Mouse (Mus musculus) neural tube, embryonic 15.5 days (tissue): ENCODE measurements around the gene Tmem161a. TPM values are rescaled to one million over a fixed set of nuclear protein-coding genes. Genes with fewer than 3 reads are reported as not detected.
A peak's percentile ranks its signal among the peaks of the same experiment; 100 is the strongest.

Experiments used
- ATAC-seq: fragments of 200-750 bp; cut with Nextera tagmentation; 2 replicates; pipeline ENCODE4 v1.8.0; 2017; ENCODE audit warnings: mild to moderate bottlenecking, moderate TSS enrichment, moderate library complexity; ENCODE audit not compliant: low FRiP score
- H3K27ac ChIP-seq: fragments of 300-500 bp; sonication (generic); replicated peaks from 2 replicates; pipeline ENCODE4 v1.5.1; 2015; ENCODE audit warnings: mild to moderate bottlenecking, inconsistent platforms
- H3K27me3 ChIP-seq: fragments of 300-500 bp; sonication (generic); replicated peaks from 2 replicates; pipeline ENCODE4 v1.6.1; 2015; ENCODE audit warnings: inconsistent platforms
- H3K36me3 ChIP-seq: fragments of 300-500 bp; sonication (generic); 2 replicates; pipeline ENCODE4 v1.6.1; 2015; ENCODE audit warnings: inconsistent platforms
- H3K4me1 ChIP-seq: fragments of 300-500 bp; sonication (generic); 2 replicates; pipeline ENCODE4 v1.6.1; 2015; ENCODE audit warnings: inconsistent platforms
- H3K4me2 ChIP-seq: fragments of 300-500 bp; sonication (generic); 2 replicates; pipeline ENCODE4 v1.6.1; 2015; ENCODE audit warnings: inconsistent platforms, mild to moderate bottlenecking, moderate library complexity
- H3K4me3 ChIP-seq: fragments of 300-500 bp; sonication (generic); replicated peaks from 2 replicates; pipeline ENCODE4 v1.5.1; 2015; ENCODE audit warnings: mild to moderate bottlenecking, inconsistent platforms
- H3K9ac ChIP-seq: fragments of 300-500 bp; sonication (generic); replicated peaks from 2 replicates; pipeline ENCODE4 v1.6.1; 2015; ENCODE audit warnings: mild to moderate bottlenecking, inconsistent platforms
- H3K9me3 ChIP-seq: fragments of 300-500 bp; sonication (generic); replicated peaks from 2 replicates; pipeline ENCODE4 v1.6.1; 2016; ENCODE audit warnings: inconsistent platforms
- WGBS: fragments of 180-500 bp; shearing (Covaris S2); methylation state at CpG from one replicate; pipeline ENCODE4 v1.1.7; 2015; ENCODE audit warnings: mixed read lengths; 5-methylcytosine and 5-hydroxymethylcytosine counted together
- polyA plus RNA-seq: library from polyadenylated mRNA; unstranded; fragments of >200 nt; fragmentation: Nextera tagmentation; extraction: Ambion mirVana; gene quantifications from 2 replicates; pipeline ENCODE4 v1.2.1, GENCODE M21; 2015

Gene Tmem161a
- polyA plus RNA-seq, 1 experiment from 2014 or later: 54.0 TPM

DNA sequence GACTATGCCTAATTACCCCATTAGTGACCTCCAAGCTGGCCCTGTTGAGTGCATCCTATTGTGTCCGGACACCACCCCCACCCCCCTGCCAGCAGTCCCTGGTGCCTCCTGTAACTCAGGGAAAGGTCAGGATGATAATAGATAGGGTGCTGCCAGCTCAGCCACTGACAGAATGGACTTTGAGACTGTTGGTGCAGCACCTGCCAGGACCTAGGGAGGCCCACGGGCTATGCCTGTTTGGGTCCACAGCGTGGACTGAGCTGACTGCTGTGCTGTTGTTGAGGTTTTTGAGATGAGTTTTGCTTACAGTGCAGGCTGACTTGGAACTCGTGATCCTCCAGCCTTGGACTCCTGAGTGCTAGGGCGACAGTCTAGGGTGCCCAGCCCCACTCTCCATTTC is 21.1 kb downstream of the Tmem161a start:
- Histone ChIP-seq H3K9ac (no peak overlapping the region), H3K36me3 (peaks cover 32% of the 10 kb centered on the region), H3K4me1 (peaks cover 5% of the 10 kb centered on the region; the same call in 1 of the 2 replicates), H3K4me2 (no peak overlapping the region), H3K27ac (no peak overlapping the region), H3K4me3 (no peak overlapping the region), H3K27me3 (no peaks in the 10 kb centered on the region), H3K9me3 (no peaks in the 10 kb centered on the region)
- no peak for ATAC-seq
- WGBS: 54% methylated on average over 5 of the region's 5 CpGs

DNA sequence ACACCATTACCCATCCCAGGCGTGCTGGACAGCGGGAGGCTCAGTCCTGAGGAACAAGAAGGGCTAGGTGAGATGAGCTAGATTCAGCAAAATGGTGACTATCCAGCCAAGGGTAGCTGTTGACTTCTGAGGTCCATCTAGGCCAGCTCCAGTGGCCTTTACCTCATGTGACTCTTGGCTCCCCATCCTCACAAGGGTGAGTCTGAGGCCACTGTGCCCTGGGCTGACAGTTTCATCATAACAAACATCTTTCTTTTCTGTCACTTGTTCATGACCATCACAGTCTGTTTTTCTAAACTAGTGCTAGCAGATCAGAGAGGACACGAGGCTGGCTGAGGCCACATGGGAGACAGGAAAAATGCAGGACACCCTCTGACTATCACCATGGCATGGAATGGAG is 22.0 kb downstream of the Tmem161a start:
- H3K9me3 ChIP-seq: no peaks in the 10 kb centered on the region
- WGBS: 83% methylated on average over 3 of the region's 3 CpGs
- no peak overlapping the region for H3K9ac ChIP-seq
- peaks cover 25% of the 10 kb centered on the region for H3K36me3 ChIP-seq
- H3K4me2 ChIP-seq: no peak overlapping the region
- no peak overlapping the region for H3K4me3 ChIP-seq
- no peak overlapping the region for H3K27ac ChIP-seq
- no peaks in the 10 kb centered on the region for H3K27me3 ChIP-seq
- ATAC-seq: no peak
- peaks cover 5% of the 10 kb centered on the region; the same call in 1 of the 2 replicates for H3K4me1 ChIP-seq

DNA sequence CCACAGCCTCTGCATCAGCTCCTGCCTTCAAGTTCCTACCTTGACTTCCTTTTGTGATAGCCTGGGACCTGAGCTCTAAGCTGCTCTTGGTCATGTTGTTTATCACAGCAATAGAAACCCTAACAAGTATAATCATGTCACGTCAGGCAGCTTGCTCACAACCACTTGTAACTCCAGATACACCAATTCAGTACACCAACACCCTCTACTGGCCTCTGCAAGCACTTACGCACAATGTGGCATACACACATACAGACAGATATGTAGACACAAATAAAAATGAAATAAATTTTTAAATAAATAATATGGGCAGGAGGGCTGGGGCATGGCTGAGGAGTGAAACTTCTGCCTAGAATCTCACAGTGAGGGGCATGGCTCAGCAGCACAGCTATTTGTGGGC is 23.6 kb downstream of the Tmem161a start:
- H3K9me3 ChIP-seq: no peaks in the 10 kb centered on the region
- H3K9ac ChIP-seq: no peak overlapping the region
- H3K4me2 ChIP-seq: no peak overlapping the region
- H3K27ac ChIP-seq: no peak overlapping the region
- WGBS: 80% methylated on average over 2 of the region's 2 CpGs
- no peaks in the 10 kb centered on the region for H3K27me3 ChIP-seq
- no peak overlapping the region for H3K4me3 ChIP-seq
- no peak for ATAC-seq
- peaks cover 15% of the 10 kb centered on the region for H3K36me3 ChIP-seq
- peaks cover 9% of the 10 kb centered on the region; the same call in 1 of the 2 replicates for H3K4me1 ChIP-seq

DNA sequence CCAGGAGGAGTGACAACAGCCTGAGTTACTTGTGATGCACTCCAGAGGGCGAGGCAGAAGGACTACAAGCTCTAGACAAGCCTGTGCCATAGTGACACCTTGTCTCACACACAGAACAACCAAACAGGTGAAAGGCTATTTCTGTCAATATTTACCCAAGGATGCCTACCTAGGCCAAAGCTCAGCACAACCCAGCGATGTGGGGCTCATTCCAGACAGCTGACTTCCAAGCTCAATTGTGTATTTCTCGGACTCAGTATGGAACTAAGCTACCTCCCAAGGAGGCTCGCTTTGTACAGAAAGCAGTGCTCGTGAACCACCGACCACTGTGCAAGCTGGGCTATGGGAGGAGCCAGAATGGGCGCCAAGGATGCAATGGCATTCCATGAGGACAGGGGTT is 25.4 kb downstream of the Tmem161a start:
- no peaks in the 10 kb centered on the region for H3K27me3 ChIP-seq

DNA sequence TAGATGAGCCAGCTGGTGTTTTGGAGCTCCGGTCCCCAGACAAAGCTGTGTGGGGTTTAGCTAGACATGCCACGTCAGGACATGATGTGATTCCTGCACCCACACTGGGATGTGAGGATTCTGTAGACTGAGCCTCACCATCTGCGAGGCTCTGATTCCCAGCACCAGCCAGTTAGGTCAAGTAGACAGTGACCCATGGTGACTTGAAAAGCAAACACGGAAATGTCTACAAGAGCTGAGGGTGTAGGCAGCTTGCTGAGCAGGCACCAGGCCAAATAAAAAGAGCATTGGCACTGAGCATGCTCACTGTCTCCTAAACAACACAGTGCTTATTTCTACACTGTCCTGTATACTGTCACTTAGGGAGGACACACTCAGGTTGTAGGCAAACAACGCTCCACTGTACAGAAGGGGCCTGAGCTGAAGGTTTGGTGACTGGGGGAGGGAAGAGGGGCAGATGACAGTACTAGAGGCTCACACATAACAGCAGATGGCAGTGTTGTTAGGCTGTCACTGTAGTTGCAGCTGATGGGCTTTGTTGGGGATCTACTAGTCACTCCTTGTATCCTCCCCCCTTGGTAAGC is 28.0 kb downstream of the Tmem161a start:
- H3K9me3 ChIP-seq: no peaks in the 10 kb centered on the region
- ATAC-seq: no peak; the same call in 1 of the 2 replicates
- WGBS: 77% methylated on average over 5 of the region's 5 CpGs
- no peaks in the 10 kb centered on the region for H3K27me3 ChIP-seq
- H3K27ac ChIP-seq: no peak overlapping the region
- H3K4me1 ChIP-seq: peaks cover 9% of the 10 kb centered on the region; the same call in 1 of the 2 replicates
- no peak overlapping the region for H3K9ac ChIP-seq
- no peaks in the 10 kb centered on the region for H3K36me3 ChIP-seq
- no peak overlapping the region for H3K4me2 ChIP-seq
- H3K4me3 ChIP-seq: no peak overlapping the region

More for the DNA sequence above, 25.4 kb downstream of the Tmem161a start:
- Histone ChIP-seq H3K4me1 (peaks cover 9% of the 10 kb centered on the region; the same call in 1 of the 2 replicates), H3K27ac (no peak overlapping the region), H3K9me3 (no peaks in the 10 kb centered on the region), H3K36me3 (peaks cover 4% of the 10 kb centered on the region), H3K4me3 (no peak overlapping the region), H3K4me2 (no peak overlapping the region), H3K9ac (no peak overlapping the region)
- 48% methylated on average over 7 of the region's 7 CpGs for WGBS
- no peak for ATAC-seq

DNA sequence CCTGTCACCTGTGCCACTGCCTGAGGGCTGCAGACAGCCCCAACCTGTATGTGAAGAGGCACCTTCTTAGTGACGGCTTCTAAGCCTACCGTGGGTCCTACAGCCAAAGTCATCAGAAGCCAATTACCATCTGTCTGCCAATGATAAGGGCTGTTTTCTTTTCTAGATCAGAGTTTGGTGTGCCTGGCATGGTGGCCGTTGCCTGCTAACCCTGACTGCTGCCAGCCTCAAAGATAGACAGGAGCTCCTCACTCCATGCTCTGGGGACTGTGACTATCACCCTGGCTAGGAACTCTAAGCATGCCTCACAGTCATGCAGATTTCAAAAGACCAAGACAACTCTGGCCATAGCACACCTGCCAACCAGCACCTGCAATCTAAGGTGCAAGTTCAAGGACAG is 29.3 kb downstream of the Tmem161a start:
- 87% methylated on average over 3 of the region's 3 CpGs for WGBS
- Histone ChIP-seq H3K36me3 (no peaks in the 10 kb centered on the region), H3K9ac (no peak overlapping the region), H3K27me3 (no peaks in the 10 kb centered on the region), H3K4me3 (no peak overlapping the region), H3K9me3 (no peaks in the 10 kb centered on the region), H3K4me2 (no peak overlapping the region), H3K27ac (no peak overlapping the region), H3K4me1 (peaks cover 9% of the 10 kb centered on the region; the same call in 1 of the 2 replicates)
- no peak for ATAC-seq

DNA sequence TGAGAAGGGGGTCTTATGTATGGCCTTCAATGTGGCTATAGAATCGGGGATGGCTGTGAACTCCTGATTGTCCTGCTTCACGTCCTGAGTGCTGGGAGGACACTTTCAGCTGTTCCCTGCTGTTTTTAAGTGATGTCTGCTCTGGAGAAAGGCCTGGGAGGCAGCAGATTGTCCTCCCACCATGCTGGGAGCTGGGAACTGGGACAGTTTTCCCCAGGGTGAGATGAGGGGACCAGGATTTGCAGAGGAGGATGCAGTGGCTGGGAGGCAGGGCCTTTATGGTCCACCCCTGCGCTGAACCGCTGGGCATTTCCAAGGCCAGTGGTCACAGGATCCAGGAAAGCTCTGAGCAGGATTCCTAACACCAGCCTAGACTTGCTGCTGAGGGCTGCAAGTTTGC is 30.9 kb downstream of the Tmem161a start:
- Histone ChIP-seq H3K9me3 (no peaks in the 10 kb centered on the region), H3K36me3 (no peaks in the 10 kb centered on the region), H3K4me1 (peaks cover 6% of the 10 kb centered on the region; the same call in 1 of the 2 replicates), H3K4me3 (no peak overlapping the region), H3K9ac (no peak overlapping the region), H3K4me2 (no peak overlapping the region), H3K27me3 (no peaks in the 10 kb centered on the region), H3K27ac (no peak overlapping the region)
- WGBS: 70% methylated on average over 4 of the region's 4 CpGs
- ATAC-seq: no peak

DNA sequence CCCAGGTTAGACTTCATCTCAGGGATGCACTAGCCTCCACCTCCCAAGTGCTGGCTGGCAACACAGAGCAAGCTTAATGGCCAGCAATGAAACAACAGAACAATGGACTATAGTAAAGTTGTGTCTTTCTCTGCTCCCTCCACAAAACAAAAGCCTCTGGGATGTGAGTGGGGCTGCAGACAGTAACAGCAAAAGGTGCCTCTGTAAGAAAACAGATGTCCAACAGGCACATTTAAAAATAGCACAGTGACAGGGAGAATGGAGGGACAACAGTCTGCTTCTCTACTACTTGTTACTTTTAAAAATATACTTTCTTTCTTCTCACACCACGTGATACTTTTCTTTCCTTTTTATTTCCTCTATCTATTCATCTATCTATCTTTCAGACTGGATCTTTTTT is 32.6 kb downstream of the Tmem161a start:
- no peak overlapping the region for H3K27ac ChIP-seq
- no peaks in the 10 kb centered on the region for H3K27me3 ChIP-seq
- peaks cover 5% of the 10 kb centered on the region; the same call in 1 of the 2 replicates for H3K4me1 ChIP-seq
- no peak overlapping the region for H3K4me3 ChIP-seq
- H3K36me3 ChIP-seq: no peaks in the 10 kb centered on the region
- H3K9ac ChIP-seq: no peak overlapping the region
- no peaks in the 10 kb centered on the region for H3K9me3 ChIP-seq
- ATAC-seq: no peak
- 69% methylated on average over 1 of the region's 1 CpGs for WGBS
- H3K4me2 ChIP-seq: no peak overlapping the region

DNA sequence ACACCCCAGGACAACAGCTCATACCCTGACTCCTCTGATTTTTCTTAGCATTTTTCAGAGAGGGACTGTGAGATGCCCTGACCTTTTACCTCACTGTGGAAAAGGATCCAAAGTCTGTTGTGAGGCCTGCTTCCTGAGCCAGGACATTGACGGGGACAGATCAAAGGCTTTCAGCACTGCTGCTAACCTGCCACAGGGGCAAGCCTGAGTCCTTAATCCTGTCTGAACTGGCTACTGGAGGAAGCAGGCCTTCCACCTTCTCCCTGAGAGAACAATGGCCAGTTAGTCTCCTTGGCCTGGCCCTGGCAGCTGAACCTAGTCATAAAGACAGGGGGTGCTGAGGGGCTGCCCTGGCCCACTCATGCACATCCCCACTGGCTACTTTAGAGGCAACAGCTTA is 36.0 kb downstream of the Tmem161a start:
- H3K4me2 ChIP-seq: no peak overlapping the region
- H3K36me3 ChIP-seq: no peaks in the 10 kb centered on the region
- 53% methylated on average over 1 of the region's 1 CpGs for WGBS
- ATAC-seq: no peak
- H3K9me3 ChIP-seq: no peaks in the 10 kb centered on the region
- peaks cover 22% of the 10 kb centered on the region for H3K4me1 ChIP-seq
- H3K4me3 ChIP-seq: no peak overlapping the region
- H3K27me3 ChIP-seq: 0 out of 2 replicates have a peak, but pooled peaks cover 6% of the 10 kb centered on the region
- no peak overlapping the region for H3K9ac ChIP-seq
- H3K27ac ChIP-seq: no peak overlapping the region

DNA sequence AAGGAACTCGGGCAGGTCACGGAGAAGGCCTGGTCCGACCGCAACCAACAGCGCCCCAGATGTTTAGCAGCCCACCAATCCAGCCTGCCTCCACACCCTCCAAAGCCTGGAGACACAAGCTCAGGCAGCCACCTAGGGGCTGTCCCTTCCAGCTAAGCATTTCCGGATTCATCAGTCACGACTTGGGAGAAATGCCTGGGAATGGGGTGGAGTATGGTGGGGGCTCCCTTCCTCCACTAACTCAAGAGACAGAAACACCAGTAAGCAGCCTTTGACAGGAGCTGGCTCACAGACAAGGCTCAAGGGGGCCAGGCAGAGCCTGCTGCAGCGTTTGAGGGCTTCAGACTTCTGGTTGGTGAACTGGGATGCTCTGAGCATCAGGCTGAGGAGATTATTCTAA is 38.4 kb downstream of the Tmem161a start:
- no peak overlapping the region for H3K4me3 ChIP-seq
- H3K27ac ChIP-seq: no peak overlapping the region
- 0 out of 2 replicates have a peak, but pooled peaks cover 6% of the 10 kb centered on the region for H3K27me3 ChIP-seq
- no peak for ATAC-seq
- H3K9me3 ChIP-seq: no peaks in the 10 kb centered on the region
- peaks cover 24% of the 10 kb centered on the region for H3K4me1 ChIP-seq
- H3K36me3 ChIP-seq: no peaks in the 10 kb centered on the region
- 0 out of 2 replicates have a peak overlapping the region, but pooled peaks have one; percentile 67 for H3K9ac ChIP-seq
- 37% methylated on average over 8 of the region's 8 CpGs for WGBS
- peak overlapping the region; percentile 86 for H3K4me2 ChIP-seq

DNA sequence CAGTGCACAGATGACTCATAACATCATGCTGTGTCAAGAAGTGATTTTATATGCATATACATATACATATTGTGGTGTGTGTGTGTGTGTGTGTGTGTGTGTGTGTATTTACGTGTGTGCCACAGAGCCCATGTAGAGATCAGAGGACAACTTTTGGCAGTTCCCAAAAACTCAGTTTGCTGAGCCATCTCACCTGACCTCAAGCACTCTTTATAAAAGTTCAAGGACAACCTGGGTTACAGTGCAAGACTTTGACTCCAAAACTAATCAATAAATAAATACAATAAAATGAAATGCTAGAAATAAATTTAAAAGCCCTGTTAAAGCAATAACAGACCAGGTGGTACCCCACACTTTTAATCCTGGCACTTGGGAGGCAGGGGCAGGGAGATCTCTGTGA is 39.1 kb downstream of the Tmem161a start:
- H3K27me3 ChIP-seq: 0 out of 2 replicates have a peak, but pooled peaks cover 6% of the 10 kb centered on the region
- no peaks in the 10 kb centered on the region for H3K36me3 ChIP-seq
- H3K4me2 ChIP-seq: peak overlapping the region; percentile 86
- no peak overlapping the region for H3K27ac ChIP-seq
- peak overlapping the region; percentile 67 for H3K9ac ChIP-seq
- peaks cover 24% of the 10 kb centered on the region for H3K4me1 ChIP-seq
- peak overlapping the region; percentile 76 for H3K4me3 ChIP-seq
- 89% methylated on average over 1 of the region's 1 CpGs for WGBS
- H3K9me3 ChIP-seq: no peaks in the 10 kb centered on the region
- no peak for ATAC-seq

DNA sequence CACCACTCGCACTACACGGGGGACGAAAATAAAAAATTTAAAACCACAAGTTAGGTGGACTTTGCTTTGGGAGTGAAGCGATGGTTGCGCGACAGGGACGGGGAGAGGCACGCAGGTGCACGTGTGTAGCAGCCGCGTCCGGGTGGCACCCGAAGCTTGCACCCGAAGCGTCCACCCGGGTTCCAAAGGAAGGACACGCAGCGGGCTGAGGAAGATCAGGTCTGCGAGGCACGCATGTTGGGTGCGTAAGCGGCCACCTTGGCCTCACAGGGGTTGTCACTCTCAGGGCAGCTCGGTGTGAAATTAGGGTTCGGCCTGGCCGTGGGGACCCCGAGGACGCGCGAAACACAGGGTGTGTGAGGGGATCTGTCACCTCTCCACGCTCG is 39.6 kb downstream of the Tmem161a start:
- no peaks in the 10 kb centered on the region for H3K36me3 ChIP-seq
- no peaks in the 10 kb centered on the region for H3K9me3 ChIP-seq
- ATAC-seq: peak; percentile 1
- peaks cover 24% of the 10 kb centered on the region for H3K4me1 ChIP-seq
- WGBS: 2% methylated on average over 31 of the region's 31 CpGs
- H3K9ac ChIP-seq: peak overlapping the region; percentile 67
- H3K27ac ChIP-seq: peak overlapping the region; percentile 76
- 0 out of 2 replicates have a peak, but pooled peaks cover 6% of the 10 kb centered on the region for H3K27me3 ChIP-seq
- peak overlapping the region; percentile 86 for H3K4me2 ChIP-seq
- H3K4me3 ChIP-seq: peak overlapping the region; percentile 76
